Mouse (Mus musculus) embryonic facial prominence, embryonic 15.5 days (tissue): ENCODE measurements around the gene Ttyh3. TPM values are rescaled to one million over a fixed set of nuclear protein-coding genes. Genes with fewer than 3 reads are reported as not detected.
A peak's percentile ranks its signal among the peaks of the same experiment; 100 is the strongest.

Experiments used
- ATAC-seq: fragments of 200-750 bp; cut with Nextera tagmentation; 2 replicates; pipeline ENCODE4 v1.8.0; 2017; ENCODE audit warnings: low read depth, moderate TSS enrichment; ENCODE audit not compliant: insufficient number of reproducible peaks, low FRiP score, low TSS enrichment
- H3K27ac ChIP-seq: fragments of 300-500 bp; sonication (generic); replicated peaks from 2 replicates; pipeline ENCODE4 v1.5.1; 2015; ENCODE audit warnings: mild to moderate bottlenecking, inconsistent platforms
- H3K27me3 ChIP-seq: fragments of 300-500 bp; sonication (generic); 2 replicates; pipeline ENCODE4 v1.6.1; 2015; ENCODE audit warnings: inconsistent platforms
- H3K36me3 ChIP-seq: fragments of 300-500 bp; sonication (generic); 2 replicates; pipeline ENCODE4 v1.6.1; 2015; ENCODE audit warnings: mild to moderate bottlenecking, inconsistent platforms
- H3K4me1 ChIP-seq: fragments of 300-500 bp; sonication (generic); 2 replicates; pipeline ENCODE4 v1.6.1; 2015; ENCODE audit warnings: inconsistent platforms
- H3K4me2 ChIP-seq: fragments of 300-500 bp; sonication (generic); replicated peaks from 2 replicates; pipeline ENCODE4 v1.6.1; 2015; ENCODE audit warnings: mild to moderate bottlenecking, inconsistent platforms
- H3K4me3 ChIP-seq: fragments of 300-500 bp; sonication (generic); replicated peaks from 2 replicates; pipeline ENCODE4 v1.5.1; 2015; ENCODE audit warnings: mild to moderate bottlenecking, inconsistent platforms
- H3K9ac ChIP-seq: fragments of 300-500 bp; sonication (generic); 2 replicates; pipeline ENCODE4 v1.6.1; 2015; ENCODE audit warnings: inconsistent platforms
- H3K9me3 ChIP-seq: fragments of 300-500 bp; sonication (generic); replicated peaks from 2 replicates; pipeline ENCODE4 v1.6.1; 2016; ENCODE audit warnings: inconsistent platforms
- WGBS: fragments of 180-500 bp; shearing (Covaris S2); methylation state at CpG from one replicate; pipeline ENCODE4 v1.1.7; 2015; 5-methylcytosine and 5-hydroxymethylcytosine counted together
- polyA plus RNA-seq: library from polyadenylated mRNA; unstranded; fragments of >200 nt; fragmentation: Nextera tagmentation; extraction: Ambion mirVana; gene quantifications from 2 replicates; pipeline ENCODE4 v1.2.1, GENCODE M21; 2015

Gene Ttyh3
- polyA plus RNA-seq, 1 experiment from 2014 or later: 43.7 TPM

GRCm38 (mm10) chr5:140651231-140651630 is 2.4 kb upstream of the Ttyh3 start:
- Histone ChIP-seq H3K27me3 (no peaks in the 10 kb centered on the region), H3K9me3 (no peaks in the 10 kb centered on the region), H3K9ac (no peak overlapping the region), H3K4me1 (peaks cover 35% of the 10 kb centered on the region), H3K36me3 (no peaks in the 10 kb centered on the region), H3K27ac (no peak overlapping the region), H3K4me3 (no peak overlapping the region), H3K4me2 (no peak overlapping the region)
- WGBS: 78% methylated on average over 11 of the region's 11 CpGs
- ATAC-seq: no peak

- 0 out of 2 replicates have a peak, but pooled peaks cover 1% of the 10 kb centered on the region for H3K36me3 ChIP-seq
- no peak overlapping the region for H3K4me2 ChIP-seq
- no peaks in the 10 kb centered on the region for H3K27me3 ChIP-seq
- H3K4me3 ChIP-seq: no peak overlapping the region
- H3K9ac ChIP-seq: no peak overlapping the region
- no peak for ATAC-seq
- WGBS: 50% methylated on average over 7 of the region's 7 CpGs
- no peaks in the 10 kb centered on the region for H3K9me3 ChIP-seq
- H3K4me1 ChIP-seq: peaks cover 48% of the 10 kb centered on the region
- no peak overlapping the region for H3K27ac ChIP-seq
Observed at GRCm38 (mm10) chr5:140649881-140650414, 1.1 kb upstream of the Ttyh3 start.

- Histone ChIP-seq H3K27ac (peak overlapping the region; percentile 65), H3K4me3 (peak overlapping the region; percentile 98), H3K9me3 (no peaks in the 10 kb centered on the region), H3K4me1 (peaks cover 53% of the 10 kb centered on the region), H3K9ac (no peak overlapping the region), H3K27me3 (no peaks in the 10 kb centered on the region), H3K36me3 (peaks cover 8% of the 10 kb centered on the region; the same call in 1 of the 2 replicates), H3K4me2 (peak overlapping the region; percentile 88)
- ATAC-seq: peak; percentile 93
- 8% methylated on average over 22 of the region's 26 CpGs for WGBS
Observed at GRCm38 (mm10) chr5:140649101-140649667, 353 bp upstream of the Ttyh3 start.

GRCm38 (mm10) chr5:140647821-140648518 is 861 bp downstream of the Ttyh3 start:
- Histone ChIP-seq H3K9me3 (no peaks in the 10 kb centered on the region), H3K27me3 (no peaks in the 10 kb centered on the region), H3K27ac (peak overlapping the region; percentile 85), H3K9ac (peak overlapping the region; percentile 100), H3K4me3 (peak overlapping the region; percentile 98), H3K4me1 (peaks cover 61% of the 10 kb centered on the region), H3K4me2 (peak overlapping the region; percentile 88), H3K36me3 (peaks cover 13% of the 10 kb centered on the region; the same call in 1 of the 2 replicates)
- ATAC-seq: peak; percentile 46
- WGBS: 1% methylated on average over 13 of the region's 13 CpGs

- H3K4me2 ChIP-seq: peak overlapping the region; percentile 88
- H3K27ac ChIP-seq: peak overlapping the region; percentile 85
- H3K9ac ChIP-seq: peak overlapping the region; percentile 100
- WGBS: 38% methylated on average over 13 of the region's 13 CpGs
- no peaks in the 10 kb centered on the region for H3K27me3 ChIP-seq
- no peaks in the 10 kb centered on the region for H3K9me3 ChIP-seq
- H3K36me3 ChIP-seq: peaks cover 13% of the 10 kb centered on the region; the same call in 1 of the 2 replicates
- H3K4me3 ChIP-seq: peak overlapping the region; percentile 98
- H3K4me1 ChIP-seq: peaks cover 62% of the 10 kb centered on the region
- no peak for ATAC-seq
Observed at GRCm38 (mm10) chr5:140647031-140647760, 1.6 kb downstream of the Ttyh3 start.

- no peaks in the 10 kb centered on the region for H3K9me3 ChIP-seq
- H3K27me3 ChIP-seq: no peaks in the 10 kb centered on the region
- ATAC-seq: no peak
- H3K4me1 ChIP-seq: peaks cover 72% of the 10 kb centered on the region
- H3K27ac ChIP-seq: no peak overlapping the region
- H3K9ac ChIP-seq: 0 out of 2 replicates have a peak overlapping the region, but pooled peaks have one; percentile 12
- peaks cover 13% of the 10 kb centered on the region; the same call in 1 of the 2 replicates for H3K36me3 ChIP-seq
- peak overlapping the region; percentile 98; the same call in 1 of the 2 replicates for H3K4me3 ChIP-seq
- WGBS: 85% methylated on average over 6 of the region's 6 CpGs
- peak overlapping the region; percentile 88 for H3K4me2 ChIP-seq
Observed at GRCm38 (mm10) chr5:140646171-140646570, 2.7 kb downstream of the Ttyh3 start.

GRCm38 (mm10) chr5:140645454-140645853 is 3.4 kb downstream of the Ttyh3 start:
- Histone ChIP-seq H3K9me3 (no peaks in the 10 kb centered on the region), H3K4me2 (no peak overlapping the region), H3K27me3 (no peaks in the 10 kb centered on the region), H3K36me3 (peaks cover 13% of the 10 kb centered on the region; the same call in 1 of the 2 replicates), H3K4me3 (no peak overlapping the region), H3K9ac (no peak overlapping the region), H3K27ac (no peak overlapping the region), H3K4me1 (peaks cover 79% of the 10 kb centered on the region)
- no peak for ATAC-seq
- 87% methylated on average over 4 of the region's 4 CpGs for WGBS

- no peak for ATAC-seq
- Histone ChIP-seq H3K4me1 (peaks cover 85% of the 10 kb centered on the region), H3K36me3 (peaks cover 18% of the 10 kb centered on the region; the same call in 1 of the 2 replicates), H3K9ac (no peak overlapping the region), H3K4me2 (0 out of 2 replicates have a peak overlapping the region, but pooled peaks have one; percentile 13), H3K27ac (no peak overlapping the region; the same call in 1 of the 2 replicates), H3K4me3 (no peak overlapping the region), H3K9me3 (no peaks in the 10 kb centered on the region), H3K27me3 (no peaks in the 10 kb centered on the region)
- 76% methylated on average over 15 of the region's 15 CpGs for WGBS
Observed at GRCm38 (mm10) chr5:140644702-140645201, 4.1 kb downstream of the Ttyh3 start.

- no peak overlapping the region for H3K27ac ChIP-seq
Observed at GRCm38 (mm10) chr5:140644263-140644662, 4.6 kb downstream of the Ttyh3 start.

GRCm38 (mm10) chr5:140642076-140642475 is 6.8 kb downstream of the Ttyh3 start:
- no peaks in the 10 kb centered on the region for H3K27me3 ChIP-seq
- peak overlapping the region; percentile 92 for H3K27ac ChIP-seq
- peaks cover 38% of the 10 kb centered on the region for H3K36me3 ChIP-seq
- no peak overlapping the region for H3K9ac ChIP-seq
- H3K9me3 ChIP-seq: no peaks in the 10 kb centered on the region
- peak overlapping the region; percentile 38; the same call in 1 of the 2 replicates for H3K4me2 ChIP-seq
- no peak for ATAC-seq
- H3K4me3 ChIP-seq: no peak overlapping the region
- peaks cover 72% of the 10 kb centered on the region for H3K4me1 ChIP-seq
- 38% methylated on average over 3 of the region's 3 CpGs for WGBS

More at GRCm38 (mm10) chr5:140644263-140644662, 4.6 kb downstream of the Ttyh3 start:
- H3K4me1 ChIP-seq: peaks cover 85% of the 10 kb centered on the region
- H3K27me3 ChIP-seq: no peaks in the 10 kb centered on the region
- 88% methylated on average over 6 of the region's 6 CpGs for WGBS
- no peak overlapping the region for H3K4me3 ChIP-seq
- H3K9ac ChIP-seq: no peak overlapping the region
- no peak overlapping the region for H3K4me2 ChIP-seq
- H3K36me3 ChIP-seq: peaks cover 20% of the 10 kb centered on the region; the same call in 1 of the 2 replicates
- no peaks in the 10 kb centered on the region for H3K9me3 ChIP-seq
- ATAC-seq: no peak
